Mouse (Mus musculus) kidney, postnatal 0 days (tissue): ENCODE measurements at regions not wholly inside any gene's neighbourhood (a gene's known extent, or its start where the extent isn't known, plus 50 kb on each side); places are given as distances from the start of the nearest gene placed in this dataset.
A peak's percentile ranks its signal among the peaks of the same experiment; 100 is the strongest.

Source experiments
- ATAC-seq: fragments of 200-750 bp; cut with Nextera tagmentation; replicated peaks from 2 replicates; pipeline ENCODE4 v1.8.0; 2017; ENCODE audit warnings: low read depth, moderate number of reproducible peaks, moderate TSS enrichment, moderate library complexity; ENCODE audit not compliant: low FRiP score
- DNase-seq: peaks from one replicate; pipeline ENCODE4 v3.0.0-alpha.2; 2016; ENCODE audit warnings: low spot score
- H3K27ac ChIP-seq: fragments of 300-500 bp; sonication (generic); 2 replicates; pipeline ENCODE4 v1.5.1; 2014; ENCODE audit warnings: mild to moderate bottlenecking
- H3K27me3 ChIP-seq: fragments of 300-500 bp; sonication (generic); 2 replicates; pipeline ENCODE4 v1.6.1; 2014; ENCODE audit warnings: low read length, mixed read lengths; ENCODE audit not compliant: insufficient read depth
- H3K36me3 ChIP-seq: fragments of 300-500 bp; sonication (generic); 2 replicates; pipeline ENCODE4 v1.6.1; 2014; ENCODE audit warnings: low read length, mixed read lengths; ENCODE audit not compliant: insufficient read depth
- H3K4me1 ChIP-seq: fragments of 300-500 bp; sonication (generic); replicated peaks from 2 replicates; pipeline ENCODE4 v1.6.1; 2014; ENCODE audit warnings: antibody characterized with exemption, low read length, mixed read lengths; ENCODE audit not compliant: insufficient read depth
- H3K4me2 ChIP-seq: fragments of 300-500 bp; sonication (generic); 2 replicates; pipeline ENCODE4 v1.6.1; 2014; ENCODE audit warnings: mild to moderate bottlenecking, low read length, moderate library complexity, mixed read lengths
- H3K4me3 ChIP-seq: fragments of 300-500 bp; sonication (generic); replicated peaks from 2 replicates; pipeline ENCODE4 v1.5.1; 2014; ENCODE audit warnings: low read depth, low read length
- H3K9ac ChIP-seq: fragments of 300-500 bp; sonication (generic); 2 replicates; pipeline ENCODE4 v1.6.1; 2014; ENCODE audit warnings: low read depth, low read length
- H3K9me3 ChIP-seq: fragments of 300-500 bp; sonication (generic); replicated peaks from 2 replicates; pipeline ENCODE4 v1.6.1; 2016; ENCODE audit warnings: low read length, inconsistent platforms, mixed read lengths
- CTCF ChIP-seq: IDR thresholded peaks from 2 replicates; pipeline ENCODE4 v1.5.1; 2016; ENCODE audit warnings: antibody characterized with exemption, low read depth, mild to moderate bottlenecking, moderate library complexity
- WGBS: fragments of 180-500 bp; shearing (Covaris S2); extraction: QIAGEN DNeasy Blood & Tissue Kit; methylation state at CpG from one replicate; pipeline ENCODE4 v1.1.7; 2014; 5-methylcytosine and 5-hydroxymethylcytosine counted together

GRCm38 (mm10) chr16:51249593-51249992, 658.6 kb upstream of the Ccdc54 start:
- H3K27ac ChIP-seq: no peak overlapping the region
- no peak overlapping the region for H3K4me2 ChIP-seq
- no peaks in the 10 kb centered on the region for H3K4me1 ChIP-seq
- H3K9ac ChIP-seq: no peak overlapping the region
- DNase-seq (peak; percentile 9), ATAC-seq (no peak)
- H3K9me3 ChIP-seq: no peaks in the 10 kb centered on the region
- no peak for TF ChIP-seq CTCF
- H3K4me3 ChIP-seq: no peak overlapping the region
- no peaks in the 10 kb centered on the region for H3K27me3 ChIP-seq
- no peaks in the 10 kb centered on the region for H3K36me3 ChIP-seq
- WGBS: 53% methylated on average over 3 of the region's 3 CpGs

- no peak for TF ChIP-seq CTCF
- Histone ChIP-seq H3K27ac (no peak overlapping the region), H3K27me3 (no peaks in the 10 kb centered on the region), H3K4me3 (no peak overlapping the region), H3K9me3 (no peaks in the 10 kb centered on the region), H3K4me1 (no peaks in the 10 kb centered on the region), H3K9ac (no peak overlapping the region), H3K36me3 (no peaks in the 10 kb centered on the region), H3K4me2 (no peak overlapping the region)
- DNase-seq (no peak), ATAC-seq (no peak)
- WGBS: 79% methylated on average over 6 of the region's 6 CpGs
Observed at GRCm38 (mm10) chr16:51229570-51229969, 638.6 kb upstream of the Ccdc54 start.
